Mouse (Mus musculus): ENCODE data around the gene Dcaf10. TPM values are rescaled to one million over a fixed set of nuclear protein-coding genes. Genes with fewer than 3 reads are reported as not detected.

Gene Dcaf10
- polyA plus RNA-seq, 1 experiment from 2014 or later: 7.8 TPM

- Histone ChIP-seq H3K27ac (no peak overlapping the region), H3K4me1 (peaks cover 23% of the 10 kb centered on the region), H3K36me3 (replicated peaks) (no peaks in the 10 kb centered on the region), H3K4me3 (no peak overlapping the region), H3K27me3 (ENCODE audit: poor library complexity, severe bottlenecking) (peaks cover 15% of the 10 kb centered on the region), H3K9me3 (no peaks in the 10 kb centered on the region)
- DNase-seq (ENCODE audit: extremely low spot score, low spot score): no peak
- 69% methylated on average over 16 of the region's 16 CpGs for WGBS
These were observed 70.7 kb downstream of the Dcaf10 start for GRCm38 (mm10) chr4:45412433-45413192.

DNA sequence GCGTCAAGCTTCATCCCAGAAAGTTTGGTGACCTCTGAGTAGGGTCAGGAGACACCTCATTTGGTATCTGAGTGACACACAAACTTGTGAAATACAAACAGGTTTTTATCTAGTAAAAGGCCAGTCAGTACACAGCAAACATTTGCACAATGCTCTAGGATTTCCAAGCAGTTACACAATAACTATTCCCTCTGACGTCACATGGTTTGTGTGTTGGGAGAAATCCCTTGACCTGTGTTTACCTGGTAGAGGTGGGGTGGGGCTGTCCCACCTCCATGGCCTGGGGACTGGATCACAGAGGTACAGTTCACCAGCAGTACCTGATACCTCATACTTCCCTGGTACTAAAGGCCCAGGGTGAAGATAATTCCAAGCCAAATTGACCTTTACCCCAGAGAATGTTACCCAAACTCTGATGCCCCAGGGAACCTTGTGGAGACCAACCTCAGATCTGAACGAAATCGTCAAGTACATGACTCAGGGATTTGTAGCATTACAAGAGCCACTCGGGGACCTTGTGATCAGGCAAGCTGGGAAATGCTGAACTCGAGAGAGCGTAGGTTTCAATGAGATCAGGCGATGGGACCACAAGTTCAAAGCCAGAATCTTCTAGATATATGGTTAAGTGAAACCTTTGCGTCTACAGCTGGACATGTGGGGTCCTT is 71.9 kb downstream of the Dcaf10 start:
- Histone ChIP-seq H3K4me3 (no peak overlapping the region), H3K27me3 (ENCODE audit: poor library complexity, severe bottlenecking) (peaks cover 15% of the 10 kb centered on the region), H3K9me3 (no peaks in the 10 kb centered on the region), H3K4me1 (peaks cover 28% of the 10 kb centered on the region), H3K27ac (no peak overlapping the region), H3K36me3 (replicated peaks) (no peaks in the 10 kb centered on the region)
- WGBS: 87% methylated on average over 9 of the region's 9 CpGs
- DNase-seq (ENCODE audit: extremely low spot score, low spot score): no peak

DNA sequence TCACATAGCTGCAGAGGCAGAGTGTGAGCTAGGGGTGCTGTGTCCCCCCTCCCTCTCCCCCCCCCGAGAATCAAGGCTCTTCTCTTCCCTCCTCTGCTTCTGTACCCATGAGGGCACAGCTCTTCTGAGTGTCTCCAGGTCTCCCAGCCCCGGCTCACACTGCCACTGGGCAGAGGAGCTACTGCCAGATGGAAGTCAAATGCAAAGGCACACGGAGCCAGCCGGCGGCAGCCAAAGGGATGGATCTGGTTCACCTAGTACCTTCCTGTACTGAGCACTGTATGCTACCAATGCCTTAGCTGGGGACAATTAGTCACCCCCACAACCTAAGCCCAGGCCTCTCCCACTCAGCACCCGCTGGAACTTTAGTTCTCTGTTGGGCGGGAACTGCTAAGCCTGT is 74.4 kb downstream of the Dcaf10 start:
- Histone ChIP-seq H3K36me3 (replicated peaks) (no peaks in the 10 kb centered on the region), H3K4me1 (peaks cover 44% of the 10 kb centered on the region), H3K9me3 (no peaks in the 10 kb centered on the region), H3K4me3 (no peak overlapping the region), H3K27me3 (ENCODE audit: poor library complexity, severe bottlenecking) (peaks cover 18% of the 10 kb centered on the region), H3K27ac (no peak overlapping the region)
- 77% methylated on average over 7 of the region's 7 CpGs for WGBS
- DNase-seq (ENCODE audit: extremely low spot score, low spot score): no peak

DNA sequence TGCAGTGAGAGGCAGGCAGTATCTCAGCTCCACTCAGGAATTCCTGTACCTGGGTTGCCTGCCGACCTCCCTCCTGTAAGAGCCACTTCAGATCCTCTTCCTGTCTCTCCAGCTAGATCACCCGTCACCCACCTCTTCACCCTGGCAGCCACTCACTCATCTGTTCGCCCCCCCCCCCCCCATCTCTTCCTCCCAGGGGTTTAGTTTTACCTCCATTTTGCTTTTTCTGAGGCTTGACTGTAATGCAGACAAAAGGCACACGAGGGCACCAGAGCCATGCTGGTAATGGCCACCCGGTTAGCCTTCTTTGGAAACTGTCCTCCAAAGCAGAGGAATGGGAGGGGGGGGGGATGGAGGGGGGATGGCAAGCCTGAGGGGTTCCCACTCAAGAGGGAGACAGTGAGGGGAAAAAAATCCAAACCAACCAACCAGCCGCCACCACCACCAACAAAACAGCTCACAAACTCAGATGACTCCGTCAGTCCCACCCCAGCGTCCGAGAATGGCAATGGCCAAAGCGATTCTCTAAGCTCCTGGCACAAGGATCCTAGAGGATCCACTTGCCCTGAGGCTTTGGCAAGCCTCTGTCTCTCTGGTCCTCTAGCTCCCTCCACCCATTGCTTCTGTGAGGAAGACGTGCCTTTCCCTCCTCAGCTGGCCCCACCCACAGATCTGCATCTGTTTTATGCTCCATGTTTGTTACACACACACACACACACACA is 76.5 kb downstream of the Dcaf10 start:
- Histone ChIP-seq H3K36me3 (replicated peaks) (no peaks in the 10 kb centered on the region; the same call in 1 of the 2 replicates), H3K9me3 (no peaks in the 10 kb centered on the region), H3K4me3 (no peak overlapping the region), H3K27me3 (ENCODE audit: poor library complexity, severe bottlenecking) (peaks cover 8% of the 10 kb centered on the region; the same call in 1 of the 2 replicates), H3K4me1 (peaks cover 53% of the 10 kb centered on the region), H3K27ac (peak overlapping the region; percentile 72)
- peak; percentile 71 for DNase-seq (ENCODE audit: extremely low spot score, low spot score)
- WGBS: 21% methylated on average over 11 of the region's 11 CpGs

GRCm38 (mm10) chr4:45419051-45419450 is 77.2 kb downstream of the Dcaf10 start:
- H3K27ac ChIP-seq: peak overlapping the region; percentile 40; the same call in 1 of the 2 replicates
- H3K4me3 ChIP-seq: no peak overlapping the region
- no peaks in the 10 kb centered on the region for H3K9me3 ChIP-seq
- peaks cover 8% of the 10 kb centered on the region; the same call in 1 of the 2 replicates for H3K27me3 ChIP-seq (ENCODE audit: poor library complexity, severe bottlenecking)
- WGBS: 85% methylated on average over 4 of the region's 4 CpGs
- no peak for DNase-seq (ENCODE audit: extremely low spot score, low spot score)
- no peaks in the 10 kb centered on the region; the same call in 1 of the 2 replicates for H3K36me3 ChIP-seq (replicated peaks)
- peaks cover 60% of the 10 kb centered on the region for H3K4me1 ChIP-seq

DNA sequence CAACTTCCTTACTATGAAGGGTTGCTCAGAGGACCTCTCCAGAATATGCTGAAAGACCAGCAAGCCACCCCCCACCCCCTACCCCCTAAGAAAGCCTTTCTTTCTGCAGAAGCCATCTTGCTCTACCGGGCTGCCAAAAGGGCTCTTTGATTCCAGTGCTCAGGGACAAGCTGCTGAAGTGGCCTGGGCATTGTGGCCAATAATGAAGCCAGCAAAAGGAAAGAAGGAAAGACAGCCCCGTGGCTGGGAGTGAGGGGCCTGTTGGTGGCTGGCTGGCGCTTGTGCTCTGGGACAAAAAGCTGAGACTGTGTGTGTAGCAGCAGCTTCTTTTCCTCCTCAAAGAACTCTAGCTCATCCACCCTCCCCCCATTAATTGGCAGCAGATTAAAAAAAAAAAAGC is 78.8 kb downstream of the Dcaf10 start:
- H3K36me3 ChIP-seq (replicated peaks): no peaks in the 10 kb centered on the region; the same call in 1 of the 2 replicates
- H3K4me1 ChIP-seq: peaks cover 65% of the 10 kb centered on the region
- peak overlapping the region; percentile 80 for H3K27ac ChIP-seq
- no peaks in the 10 kb centered on the region for H3K9me3 ChIP-seq
- DNase-seq (ENCODE audit: extremely low spot score, low spot score): no peak
- no peak overlapping the region for H3K4me3 ChIP-seq
- 23% methylated on average over 3 of the region's 3 CpGs for WGBS
- peaks cover 8% of the 10 kb centered on the region; the same call in 1 of the 2 replicates for H3K27me3 ChIP-seq (ENCODE audit: poor library complexity, severe bottlenecking)

- Histone ChIP-seq H3K36me3 (replicated peaks) (no peaks in the 10 kb centered on the region; the same call in 1 of the 2 replicates), H3K27me3 (ENCODE audit: poor library complexity, severe bottlenecking) (peaks cover 8% of the 10 kb centered on the region; the same call in 1 of the 2 replicates), H3K4me3 (no peak overlapping the region), H3K9me3 (no peaks in the 10 kb centered on the region), H3K27ac (peak overlapping the region; percentile 80), H3K4me1 (peaks cover 74% of the 10 kb centered on the region)
- DNase-seq (ENCODE audit: extremely low spot score, low spot score): no peak
- WGBS: 72% methylated on average over 11 of the region's 11 CpGs
These were observed 79.8 kb downstream of the Dcaf10 start for GRCm38 (mm10) chr4:45421519-45422260.

DNA sequence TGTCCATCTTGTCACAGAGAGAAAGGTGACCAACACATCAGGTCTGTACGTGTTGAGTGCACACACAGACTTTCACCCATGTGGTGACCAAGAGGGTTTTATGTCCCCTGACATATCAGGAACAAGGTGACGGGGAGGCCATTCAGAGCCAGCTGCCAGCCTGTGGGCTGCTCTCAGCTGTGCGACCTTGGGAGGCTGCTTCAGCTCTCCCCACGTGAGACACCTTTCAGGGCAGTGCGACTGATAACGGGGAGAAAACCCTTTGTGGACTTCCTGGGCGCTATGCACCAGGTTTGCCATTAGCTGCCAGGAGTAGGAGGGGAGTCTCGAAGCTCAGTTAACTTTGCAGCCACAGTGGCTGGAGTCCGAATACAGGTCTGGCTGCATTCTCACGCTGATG is 80.7 kb downstream of the Dcaf10 start:
- H3K27me3 ChIP-seq (ENCODE audit: poor library complexity, severe bottlenecking): peaks cover 8% of the 10 kb centered on the region; the same call in 1 of the 2 replicates

DNA sequence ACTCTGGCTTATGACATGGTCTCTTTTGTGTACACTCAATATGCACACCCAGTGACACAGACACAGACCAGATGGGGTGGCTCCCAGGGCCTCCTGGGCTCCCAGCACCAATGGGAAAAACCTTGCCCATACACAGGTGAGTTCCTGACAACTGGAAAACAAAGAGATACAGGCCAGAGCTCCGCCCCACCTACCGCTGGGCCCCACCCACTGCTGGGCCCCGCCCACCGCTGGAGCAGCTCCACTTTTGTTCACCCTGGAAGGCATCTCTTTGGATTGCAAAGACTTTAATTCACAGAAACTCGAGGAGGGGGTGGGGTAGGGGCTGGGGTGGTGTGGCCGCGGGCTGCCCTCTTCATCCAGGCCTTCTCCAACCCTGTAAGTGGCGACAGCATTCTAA is 81.5 kb downstream of the Dcaf10 start:
- no peak for DNase-seq (ENCODE audit: extremely low spot score, low spot score)
- Histone ChIP-seq H3K36me3 (replicated peaks) (no peaks in the 10 kb centered on the region; the same call in 1 of the 2 replicates), H3K9me3 (no peaks in the 10 kb centered on the region), H3K27me3 (ENCODE audit: poor library complexity, severe bottlenecking) (0 out of 2 replicates have a peak, but pooled peaks cover 8% of the 10 kb centered on the region), H3K4me1 (peaks cover 83% of the 10 kb centered on the region), H3K4me3 (no peak overlapping the region), H3K27ac (peak overlapping the region; percentile 78)
- 17% methylated on average over 8 of the region's 8 CpGs for WGBS

More for the DNA sequence above, 80.7 kb downstream of the Dcaf10 start:
- Histone ChIP-seq H3K9me3 (no peaks in the 10 kb centered on the region), H3K36me3 (replicated peaks) (no peaks in the 10 kb centered on the region; the same call in 1 of the 2 replicates), H3K27ac (no peak overlapping the region), H3K4me1 (peaks cover 83% of the 10 kb centered on the region), H3K4me3 (no peak overlapping the region)
- whole genome bisulfite sequencing: 89% methylated on average over 10 of the region's 10 CpGs
- DNase-seq (ENCODE audit: extremely low spot score, low spot score): no peak

- Histone ChIP-seq H3K9me3 (no peaks in the 10 kb centered on the region), H3K4me3 (no peak overlapping the region), H3K27ac (peak overlapping the region; percentile 63; the same call in 1 of the 2 replicates), H3K27me3 (ENCODE audit: poor library complexity, severe bottlenecking) (no peaks in the 10 kb centered on the region), H3K4me1 (peaks cover 61% of the 10 kb centered on the region), H3K36me3 (replicated peaks) (peaks cover 4% of the 10 kb centered on the region; the same call in 1 of the 2 replicates)
- DNase-seq (ENCODE audit: extremely low spot score, low spot score): peak; percentile 52
- 72% methylated on average over 13 of the region's 13 CpGs for WGBS
These were observed 85.0 kb downstream of the Dcaf10 start for GRCm38 (mm10) chr4:45426724-45427457.
